Mouse (Mus musculus): ENCODE results near the gene 4930402H24Rik. TPM values are rescaled to one million over a fixed set of nuclear protein-coding genes. Genes with fewer than 3 reads are reported as not detected.

Gene 4930402H24Rik
- total and polyA plus RNA-seq, 3 experiments: 6.1 to 6.2 TPM; not detected in 1

- TF ChIP-seq ETS1 (IDR thresholded peaks at IDR 0.05; ENCODE audit: low read depth, low read length) (no peak), JUND (IDR thresholded peaks at IDR 0.05; ENCODE audit: low read depth, low read length) (no peak), TAL1 (IDR thresholded peaks at IDR 0.05; ENCODE audit: low read length) (no peak), ZKSCAN1 (IDR thresholded peaks at IDR 0.05; ENCODE audit: low read depth, low read length) (no peak), MEF2A (IDR thresholded peaks at IDR 0.05; ENCODE audit: extremely low read depth, insufficient replicate concordance, low read depth, low read length, poor library complexity, severe bottlenecking) (no peak), MXI1 (IDR thresholded peaks at IDR 0.05; ENCODE audit: low read depth, low read length) (peak; percentile 32; the same call in 1 of the 2 replicates), USF2 (IDR thresholded peaks at IDR 0.05; ENCODE audit: borderline replicate concordance in 1 of 2, insufficient read depth in 1 of 2, low read depth in 1 of 2, low read length in 2 of 2) (no peak), ELF1 (IDR thresholded peaks at IDR 0.05; ENCODE audit: low read depth, low read length) (no peak), TBP (IDR thresholded peaks at IDR 0.05; ENCODE audit: low read depth, low read length) (peak; percentile 47; the same call in 1 of the 2 replicates), ZMIZ1 (IDR thresholded peaks at IDR 0.05; ENCODE audit: low read depth, low read length) (peak; percentile 53; the same call in 1 of the 2 replicates), POLR2AphosphoS2 (IDR thresholded peaks at IDR 0.05; ENCODE audit: low read length) (no peak)
Observed at GRCm38 (mm10) chr2:130697153-130697810, 208.9 kb downstream of the 4930402H24Rik start, which contains the start of gene Slc4a11 (continued).

- no peaks in the 10 kb centered on the region for H3K27me3 ChIP-seq (ENCODE audit: control insufficient read depth in 1 of 2, insufficient read depth in 2 of 2, low read length in 2 of 2)
- peak overlapping the region; percentile 48 for H3K9ac ChIP-seq (ENCODE audit: control insufficient read depth, low read depth, low read length, poor library complexity, severe bottlenecking)
Observed at GRCm38 (mm10) chr2:130696700-130697152, 209.5 kb downstream of the 4930402H24Rik start.

More at GRCm38 (mm10) chr2:130696700-130697152, 209.5 kb downstream of the 4930402H24Rik start:
- H3K4me3 ChIP-seq (ENCODE audit: control insufficient read depth in 1 of 2, insufficient read depth in 1 of 2, low read depth in 2 of 2, low read length in 2 of 2): peak overlapping the region; percentile 51 to 64
- H3K27ac ChIP-seq (ENCODE audit: control insufficient read depth, low read depth, low read length): no peak overlapping the region
- peaks cover 0 to 7% of the 10 kb centered on the region in 2 experiments; a peak in 2 of 4 replicates for H3K36me3 ChIP-seq (ENCODE audit: control insufficient read depth in 1 of 2, insufficient read depth in 2 of 2, low read length in 2 of 2)
- no peaks in the 10 kb centered on the region for H3K79me2 ChIP-seq (ENCODE audit: control insufficient read depth, insufficient read depth, low read length, poor library complexity)
- no peaks in the 10 kb centered on the region for H3K9me3 ChIP-seq (replicated peaks; ENCODE audit: insufficient read depth, low read length)
- H3K4me1 ChIP-seq (ENCODE audit: control insufficient read depth in 1 of 2, insufficient read depth in 2 of 2, low read length in 2 of 2): peaks cover 2 to 14% of the 10 kb centered on the region in 2 experiments; a peak in 2 of 4 replicates
- DNase-seq (ENCODE audit: low read depth, low spot score): no peak
- no peak for TF ChIP-seq HCFC1 (IDR thresholded peaks at IDR 0.05; ENCODE audit: low read depth, low read length)
- TF ChIP-seq USF2 (IDR thresholded peaks at IDR 0.05; ENCODE audit: borderline replicate concordance in 1 of 2, insufficient read depth in 1 of 2, low read depth in 1 of 2, low read length in 2 of 2): no peak
- no peak for TF ChIP-seq MAX (IDR thresholded peaks at IDR 0.05; ENCODE audit: low read length)
- TF ChIP-seq TBP (IDR thresholded peaks at IDR 0.05; ENCODE audit: low read depth, low read length): no peak
- no peak for TF ChIP-seq KAT2A (conservative IDR thresholded peaks at IDR 0.05; ENCODE audit: low read depth, low read length)
- no peak for TF ChIP-seq E2F4 (IDR thresholded peaks at IDR 0.05; ENCODE audit: borderline replicate concordance, low read depth, low read length)
- TF ChIP-seq ETS1 (IDR thresholded peaks at IDR 0.05; ENCODE audit: low read depth, low read length): no peak
- no peak for TF ChIP-seq ZNF384 (IDR thresholded peaks at IDR 0.05; ENCODE audit: low read depth, low read length)
- TF ChIP-seq USF1 (IDR thresholded peaks at IDR 0.05; ENCODE audit: low read depth, low read length): no peak
- no peak for TF ChIP-seq MXI1 (IDR thresholded peaks at IDR 0.05; ENCODE audit: low read depth, low read length)
- TF ChIP-seq MEF2A (IDR thresholded peaks at IDR 0.05; ENCODE audit: extremely low read depth, insufficient replicate concordance, low read depth, low read length, poor library complexity, severe bottlenecking): no peak
- TF ChIP-seq ZC3H11A (IDR thresholded peaks at IDR 0.05; ENCODE audit: low read depth, low read length): no peak
- no peak for TF ChIP-seq MYB (IDR thresholded peaks at IDR 0.05; ENCODE audit: low read depth, low read length)
